31 mouse cellular contexts compared by ENCODE assay signal in genomic region chr7:141979247-141979646, GRCm38 (mm10). TPM values are rescaled to one million over a fixed set of nuclear protein-coding genes. Genes with fewer than 3 reads are reported as not detected.
"Had no signal": no experiment of that assay in that cellular context is flagged by ENCODE, and none has a peak within 500 bp of the region (broad histone marks: within the 10 kb centered on the region; RNA-seq: fewer than 3 reads in every experiment).

No protein-coding gene starts in this region.

- ATAC-seq: liver, embryonic 12.5 days; liver, postnatal 0 days; lung, postnatal 0 days; midbrain, embryonic 13.5 days; midbrain, embryonic 15.5 days; midbrain, embryonic 16.5 days had no signal

- DNase-seq: left cerebral cortex, postnatal 4 days; liver; liver, embryonic 13.5 days; liver, postnatal 0 days; lung, adult 18-20 months; lung, adult 2 months; lung, embryonic 14.5 days; lung, postnatal 10 days; lung, postnatal 14 days; lung, postnatal 36 days; lung, postnatal 4 days; midbrain, embryonic 14.5 days had no signal

- H3K9me3 ChIP-seq: limb, embryonic 10.5 days; limb, embryonic 12.5 days; limb, embryonic 13.5 days; limb, embryonic 15.5 days; liver, embryonic 12.5 days; liver, embryonic 13.5 days; liver, embryonic 15.5 days; lung, embryonic 15.5 days; megakaryocyte, embryonic 14.5 days; midbrain, embryonic 12.5 days; midbrain, embryonic 13.5 days; midbrain, embryonic 15.5 days; neural tube, embryonic 12.5 days; neural tube, embryonic 13.5 days had no signal

- H3K4me3 ChIP-seq: limb, embryonic 10.5 days; limb, embryonic 12.5 days; limb, embryonic 13.5 days; limb, embryonic 15.5 days; liver, embryonic 12.5 days; liver, embryonic 13.5 days; liver, embryonic 15.5 days; lung, embryonic 15.5 days; megakaryocyte, embryonic 14.5 days; midbrain, embryonic 12.5 days; midbrain, embryonic 13.5 days; midbrain, embryonic 15.5 days; myocyte; neural tube, embryonic 12.5 days; neural tube, embryonic 13.5 days had no signal

- H3K27ac ChIP-seq: limb, embryonic 10.5 days; limb, embryonic 12.5 days; limb, embryonic 13.5 days; limb, embryonic 15.5 days; liver, embryonic 12.5 days; liver, embryonic 13.5 days; liver, embryonic 14.5 days; liver, embryonic 15.5 days; lung, embryonic 15.5 days; macrophage; midbrain, embryonic 12.5 days; midbrain, embryonic 13.5 days; midbrain, embryonic 15.5 days; neural tube, embryonic 12.5 days had no signal

- H3K4me1 ChIP-seq: limb, embryonic 10.5 days; limb, embryonic 12.5 days; limb, embryonic 13.5 days; limb, embryonic 15.5 days; liver, embryonic 12.5 days; liver, embryonic 13.5 days; liver, embryonic 15.5 days; lung, embryonic 15.5 days; megakaryocyte, embryonic 14.5 days; neural tube, embryonic 12.5 days had no signal

- H3K27me3 ChIP-seq: limb, embryonic 12.5 days; limb, embryonic 13.5 days; limb, embryonic 15.5 days; liver, embryonic 12.5 days; liver, embryonic 13.5 days; liver, embryonic 15.5 days; lung, embryonic 15.5 days; midbrain, embryonic 12.5 days; midbrain, embryonic 13.5 days; midbrain, embryonic 15.5 days; neural tube, embryonic 12.5 days; neural tube, embryonic 13.5 days had no signal

- H3K36me3 ChIP-seq: limb, embryonic 10.5 days; limb, embryonic 12.5 days; limb, embryonic 13.5 days; limb, embryonic 15.5 days; liver, embryonic 12.5 days; liver, embryonic 13.5 days; liver, embryonic 15.5 days; lung, embryonic 15.5 days; midbrain, embryonic 15.5 days had no signal

RNA-seq across cellular contexts. Expression of gene Brsk2, which starts 29.7 kb away (rescaled TPM):
- polyA plus RNA-seq: liver, adult 2 months; macrophage had no signal
